Mouse (Mus musculus) kidney, postnatal 0 days (tissue): ENCODE data around the gene Fbxo46. TPM values are rescaled to one million over a fixed set of nuclear protein-coding genes. Genes with fewer than 3 reads are reported as not detected.
A peak's percentile ranks its signal among the peaks of the same experiment; 100 is the strongest.

Experiments used
- ATAC-seq: fragments of 200-750 bp; cut with Nextera tagmentation; replicated peaks from 2 replicates; pipeline ENCODE4 v1.8.0; 2017; ENCODE audit warnings: low read depth, moderate number of reproducible peaks, moderate TSS enrichment, moderate library complexity; ENCODE audit not compliant: low FRiP score
- DNase-seq: peaks from one replicate; pipeline ENCODE4 v3.0.0-alpha.2; 2016; ENCODE audit warnings: low spot score
- H3K27ac ChIP-seq: fragments of 300-500 bp; sonication (generic); 2 replicates; pipeline ENCODE4 v1.5.1; 2014; ENCODE audit warnings: mild to moderate bottlenecking
- H3K27me3 ChIP-seq: fragments of 300-500 bp; sonication (generic); 2 replicates; pipeline ENCODE4 v1.6.1; 2014; ENCODE audit warnings: low read length, mixed read lengths; ENCODE audit not compliant: insufficient read depth
- H3K36me3 ChIP-seq: fragments of 300-500 bp; sonication (generic); 2 replicates; pipeline ENCODE4 v1.6.1; 2014; ENCODE audit warnings: low read length, mixed read lengths; ENCODE audit not compliant: insufficient read depth
- H3K4me1 ChIP-seq: fragments of 300-500 bp; sonication (generic); replicated peaks from 2 replicates; pipeline ENCODE4 v1.6.1; 2014; ENCODE audit warnings: antibody characterized with exemption, low read length, mixed read lengths; ENCODE audit not compliant: insufficient read depth
- H3K4me2 ChIP-seq: fragments of 300-500 bp; sonication (generic); 2 replicates; pipeline ENCODE4 v1.6.1; 2014; ENCODE audit warnings: mild to moderate bottlenecking, low read length, moderate library complexity, mixed read lengths
- H3K4me3 ChIP-seq: fragments of 300-500 bp; sonication (generic); replicated peaks from 2 replicates; pipeline ENCODE4 v1.5.1; 2014; ENCODE audit warnings: low read depth, low read length
- H3K9ac ChIP-seq: fragments of 300-500 bp; sonication (generic); 2 replicates; pipeline ENCODE4 v1.6.1; 2014; ENCODE audit warnings: low read depth, low read length
- H3K9me3 ChIP-seq: fragments of 300-500 bp; sonication (generic); replicated peaks from 2 replicates; pipeline ENCODE4 v1.6.1; 2016; ENCODE audit warnings: low read length, inconsistent platforms, mixed read lengths
- CTCF ChIP-seq: IDR thresholded peaks from 2 replicates; pipeline ENCODE4 v1.5.1; 2016; ENCODE audit warnings: antibody characterized with exemption, low read depth, mild to moderate bottlenecking, moderate library complexity
- WGBS: fragments of 180-500 bp; shearing (Covaris S2); extraction: QIAGEN DNeasy Blood & Tissue Kit; methylation state at CpG from one replicate; pipeline ENCODE4 v1.1.7; 2014; 5-methylcytosine and 5-hydroxymethylcytosine counted together
- polyA plus RNA-seq: library from polyadenylated mRNA; unstranded; fragments of >200 nt; fragmentation: Nextera tagmentation; extraction: Ambion mirVana; gene quantifications from 2 replicates; pipeline ENCODE4 v1.2.1, GENCODE M21; 2015

Gene Fbxo46
- polyA plus RNA-seq, 1 experiment from 2014 or later = 12.1 TPM

DNA sequence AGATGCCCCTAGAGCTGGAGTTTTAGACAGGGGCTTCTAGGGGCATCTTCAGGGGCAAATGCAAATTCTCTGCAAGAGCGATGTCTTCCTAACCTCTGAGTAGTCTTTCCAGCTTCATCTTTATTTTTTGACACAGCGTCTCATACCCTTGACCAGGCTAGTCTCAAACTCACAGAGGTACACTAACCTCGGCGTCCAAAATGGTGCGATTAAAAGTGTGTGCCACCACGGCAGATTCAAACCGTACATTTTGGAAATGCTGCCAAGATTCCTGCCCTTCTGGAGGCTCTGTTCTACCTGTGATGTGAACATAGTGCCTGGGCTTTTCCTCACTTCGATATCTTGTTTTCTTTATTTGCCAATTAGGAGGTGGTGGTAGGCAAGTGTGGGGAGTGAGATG lies 576 bp upstream of the Fbxo46 start:
- H3K9me3 ChIP-seq = no peaks in the 10 kb centered on the region
- TF ChIP-seq CTCF = no peak
- no peaks in the 10 kb centered on the region for H3K36me3 ChIP-seq
- no peak overlapping the region for H3K27ac ChIP-seq
- WGBS = 96% methylated on average over 8 of the region's 8 CpGs
- H3K4me2 ChIP-seq = no peak overlapping the region
- H3K27me3 ChIP-seq = no peaks in the 10 kb centered on the region
- peaks cover 10% of the 10 kb centered on the region; the same call in 1 of the 2 replicates for H3K4me1 ChIP-seq
- no peak overlapping the region for H3K9ac ChIP-seq
- no peak overlapping the region for H3K4me3 ChIP-seq
- no peak for DNase-seq
- no peak for ATAC-seq

GRCm38 (mm10) chr7:19121686-19122085 lies 2.0 kb downstream of the Fbxo46 start:
- no peak overlapping the region for H3K27ac ChIP-seq
- H3K36me3 ChIP-seq = no peaks in the 10 kb centered on the region
- no peak overlapping the region for H3K9ac ChIP-seq
- WGBS = 86% methylated on average over 4 of the region's 4 CpGs
- H3K4me3 ChIP-seq = no peak overlapping the region
- no peak for TF ChIP-seq CTCF
- H3K4me2 ChIP-seq = no peak overlapping the region
- ATAC-seq (no peak), DNase-seq (no peak)
- H3K27me3 ChIP-seq = no peaks in the 10 kb centered on the region
- H3K4me1 ChIP-seq = peaks cover 10% of the 10 kb centered on the region; the same call in 1 of the 2 replicates
- no peaks in the 10 kb centered on the region for H3K9me3 ChIP-seq

- TF ChIP-seq CTCF = no peak
- Histone ChIP-seq H3K4me2 (no peak overlapping the region), H3K27ac (no peak overlapping the region), H3K9ac (no peak overlapping the region), H3K4me3 (no peak overlapping the region), H3K27me3 (no peaks in the 10 kb centered on the region), H3K36me3 (no peaks in the 10 kb centered on the region), H3K9me3 (no peaks in the 10 kb centered on the region), H3K4me1 (peaks cover 10% of the 10 kb centered on the region; the same call in 1 of the 2 replicates)
- DNase-seq = no peak
- ATAC-seq = no peak
- WGBS = 69% methylated on average over 6 of the region's 6 CpGs
Observed at GRCm38 (mm10) chr7:19124713-19125112, 5.1 kb downstream of the Fbxo46 start.

- DNase-seq (no peak), ATAC-seq (no peak)
- Histone ChIP-seq H3K9ac (no peak overlapping the region), H3K9me3 (no peaks in the 10 kb centered on the region), H3K36me3 (no peaks in the 10 kb centered on the region), H3K4me3 (no peak overlapping the region), H3K27ac (no peak overlapping the region), H3K4me1 (no peaks in the 10 kb centered on the region), H3K4me2 (no peak overlapping the region), H3K27me3 (no peaks in the 10 kb centered on the region)
- WGBS = 81% methylated on average over 5 of the region's 5 CpGs
- no peak for TF ChIP-seq CTCF
Observed at GRCm38 (mm10) chr7:19127744-19128143, 8.1 kb downstream of the Fbxo46 start.

DNA sequence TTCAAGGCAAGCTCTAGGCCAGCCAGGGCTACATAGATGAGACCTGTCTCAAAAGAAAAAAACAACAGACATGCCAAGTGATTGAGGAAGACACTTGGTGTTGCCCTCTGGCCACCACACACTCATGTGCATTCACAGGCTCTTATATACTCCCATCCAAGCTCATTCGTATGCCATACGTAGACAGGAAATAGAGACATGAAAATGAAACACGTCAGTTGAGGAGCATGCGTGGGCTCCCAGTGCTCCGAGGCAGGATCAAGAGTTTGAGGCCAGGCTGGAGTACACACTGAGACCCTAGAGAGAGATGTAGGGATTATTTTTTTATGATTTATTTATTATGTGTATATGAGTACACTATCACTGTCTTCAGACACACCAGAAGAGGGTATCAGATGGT lies 9.7 kb downstream of the Fbxo46 start:
- H3K9me3 ChIP-seq = no peaks in the 10 kb centered on the region
- no peak for TF ChIP-seq CTCF
- no peaks in the 10 kb centered on the region for H3K27me3 ChIP-seq
- H3K36me3 ChIP-seq = no peaks in the 10 kb centered on the region
- ATAC-seq (no peak), DNase-seq (no peak)
- no peak overlapping the region for H3K4me2 ChIP-seq
- H3K4me1 ChIP-seq = no peaks in the 10 kb centered on the region
- WGBS = 95% methylated on average over 5 of the region's 5 CpGs
- H3K4me3 ChIP-seq = no peak overlapping the region
- H3K27ac ChIP-seq = no peak overlapping the region
- H3K9ac ChIP-seq = no peak overlapping the region

GRCm38 (mm10) chr7:19130657-19131056 lies 11.0 kb downstream of the Fbxo46 start:
- WGBS = 19% methylated on average over 4 of the region's 4 CpGs
- Histone ChIP-seq H3K4me2 (peak overlapping the region; percentile 54), H3K9ac (0 out of 2 replicates have a peak overlapping the region, but pooled peaks have one; percentile 24), H3K4me1 (no peaks in the 10 kb centered on the region), H3K27ac (peak overlapping the region; percentile 57), H3K36me3 (peaks cover 6% of the 10 kb centered on the region), H3K27me3 (no peaks in the 10 kb centered on the region), H3K9me3 (no peaks in the 10 kb centered on the region), H3K4me3 (peak overlapping the region; percentile 26; the same call in 1 of the 2 replicates)
- ATAC-seq (no peak), DNase-seq (no peak)
- peak; percentile 37; the same call in 1 of the 2 replicates for TF ChIP-seq CTCF

DNA sequence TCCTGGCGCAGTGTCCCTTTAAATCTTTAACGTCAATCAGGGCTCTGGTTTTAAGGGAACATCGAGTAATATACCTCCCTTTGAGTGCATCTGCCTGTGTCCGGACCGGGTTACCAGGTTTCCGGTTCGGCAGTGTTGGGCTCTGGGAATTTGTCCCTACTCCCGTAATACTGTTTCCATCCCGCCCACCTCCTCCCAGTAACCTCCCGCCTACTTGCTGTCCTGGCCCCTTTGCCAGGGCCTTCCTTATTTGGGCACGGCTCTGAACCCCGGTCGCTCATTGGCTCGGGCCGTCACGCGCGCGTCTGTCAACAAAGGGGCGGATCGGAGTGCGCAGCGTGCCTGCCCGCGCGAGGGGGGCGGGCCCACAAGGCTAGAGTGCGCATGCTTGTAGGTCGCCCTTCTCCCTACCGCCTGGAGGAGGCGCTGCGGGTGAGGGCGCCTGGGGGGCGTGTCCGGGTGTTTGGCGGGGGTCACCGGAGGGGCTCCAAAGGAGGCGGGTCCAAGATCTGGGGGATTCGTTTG lies 11.7 kb downstream of the Fbxo46 start:
- peak overlapping the region; percentile 29 for H3K4me3 ChIP-seq
- no peaks in the 10 kb centered on the region for H3K27me3 ChIP-seq
- H3K27ac ChIP-seq = peak overlapping the region; percentile 57
- DNase-seq (peak; percentile 100), ATAC-seq (peak; percentile 99)
- WGBS = under 1% methylated on average over 39 of the region's 39 CpGs
- H3K4me1 ChIP-seq = no peaks in the 10 kb centered on the region
- peak overlapping the region; percentile 54 for H3K4me2 ChIP-seq
- peaks cover 12% of the 10 kb centered on the region for H3K36me3 ChIP-seq
- peak; percentile 89 for TF ChIP-seq CTCF
- no peaks in the 10 kb centered on the region for H3K9me3 ChIP-seq
- 0 out of 2 replicates have a peak overlapping the region, but pooled peaks have one; percentile 24 for H3K9ac ChIP-seq
